Mouse (Mus musculus) testis, postnatal 10 days (tissue): ENCODE results near the gene Nup85.

Experiments
- DNase-seq: peaks from one replicate; pipeline ENCODE4 v3.0.0; 2021; ENCODE audit warnings: low spot score

Gene Nup85

DNA sequence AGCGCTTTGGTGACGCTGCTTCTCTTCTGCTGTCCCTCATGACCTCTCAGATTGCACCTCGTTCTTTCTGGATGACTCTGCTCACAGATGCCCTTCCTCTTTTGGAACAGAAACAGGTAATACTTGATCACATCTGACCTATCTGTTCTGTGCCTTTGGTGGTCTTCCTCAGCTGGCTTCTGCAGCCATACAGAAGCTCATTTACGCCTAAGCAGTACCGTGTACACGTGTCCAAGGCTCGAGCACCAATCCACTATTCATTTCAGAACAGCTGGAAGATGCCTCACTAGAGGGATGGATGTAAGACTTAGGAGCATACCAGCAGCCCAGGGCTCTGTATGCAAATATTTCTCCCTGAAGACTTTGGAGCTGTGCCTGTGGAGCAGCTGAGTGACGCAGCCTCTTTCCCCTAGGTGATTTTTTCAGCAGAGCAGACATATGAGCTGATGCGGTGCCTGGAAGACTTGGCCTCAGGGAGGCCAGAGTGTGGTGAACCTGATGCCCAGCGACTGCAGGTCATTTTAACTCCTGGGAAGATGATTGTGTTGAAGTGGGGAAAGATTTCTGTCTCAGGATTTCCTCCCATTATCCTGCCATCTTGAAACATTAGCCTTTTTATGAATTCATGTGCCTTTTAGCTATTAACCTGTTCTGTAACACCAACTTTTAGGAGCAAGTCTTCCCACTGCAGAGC is 18.8 kb downstream of the Nup85 start:
- no peak for DNase-seq

DNA sequence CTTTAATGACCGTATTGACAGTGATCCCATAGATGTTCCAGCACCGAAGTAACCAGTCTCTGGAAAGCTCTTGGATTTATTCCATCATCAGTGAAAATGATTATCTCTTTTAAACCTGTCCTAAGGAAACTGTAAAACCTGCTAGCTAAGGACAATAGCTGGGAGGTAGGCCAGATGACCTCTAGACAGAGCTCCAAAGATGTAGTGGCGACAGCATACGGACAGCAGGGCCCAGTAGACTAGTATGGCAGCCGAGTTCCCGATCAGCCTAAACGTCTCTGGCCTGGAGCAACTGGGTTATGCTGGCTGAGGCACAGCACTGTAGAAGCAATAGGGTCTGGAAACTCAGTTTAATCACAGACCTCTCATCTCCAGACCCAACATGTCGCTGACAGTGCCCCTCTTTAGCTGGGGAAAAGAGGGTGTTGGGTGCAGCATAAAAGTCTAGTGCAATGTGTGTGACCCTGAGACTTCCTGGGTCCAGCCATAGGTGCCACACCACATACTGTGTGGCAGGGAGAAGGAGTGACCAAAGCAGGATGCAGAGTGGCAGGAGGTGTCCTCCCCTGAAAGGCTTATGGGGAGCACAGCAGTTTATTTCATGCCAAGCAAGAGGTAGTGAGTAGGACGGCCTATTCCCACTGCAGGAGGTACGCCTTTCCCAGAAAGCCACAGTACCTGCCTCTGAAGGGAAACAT is 20.3 kb downstream of the Nup85 start:
- no peak for DNase-seq

DNA sequence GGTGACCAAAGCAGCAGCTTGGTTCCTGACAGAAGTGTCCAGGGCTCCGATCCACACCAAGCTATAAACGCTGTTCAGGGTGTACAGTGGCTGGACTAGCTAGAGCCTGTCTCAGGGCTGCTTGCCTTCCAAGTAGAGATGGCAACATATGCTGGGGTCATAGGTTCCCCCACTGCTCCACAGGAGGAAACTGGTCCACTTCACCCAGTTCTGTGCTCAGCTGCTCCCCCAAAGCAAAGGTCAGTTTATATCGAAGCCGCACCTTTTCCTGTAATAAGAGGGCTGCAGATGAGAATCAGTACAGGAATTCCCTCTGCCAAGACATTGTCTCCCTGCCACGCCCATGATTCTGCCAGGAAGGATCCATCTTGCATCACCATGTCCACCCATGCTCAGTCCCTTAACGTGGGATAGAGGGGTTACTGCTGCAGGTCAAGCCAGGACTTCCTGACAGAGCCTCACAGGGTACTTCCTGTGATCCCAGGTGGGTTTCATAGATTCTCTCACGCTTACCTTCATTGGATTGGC is 21.4 kb downstream of the Nup85 start:
- DNase-seq: no peak

- no peak for DNase-seq
These were observed 22.2 kb downstream of the Nup85 start for GRCm38 (mm10) chr11:115586403-115586802.

- no peak for DNase-seq
These were observed 23.8 kb downstream of the Nup85 start for GRCm38 (mm10) chr11:115587984-115588383.

- DNase-seq: no peak
These were observed 26.4 kb downstream of the Nup85 start for GRCm38 (mm10) chr11:115590526-115591075.

DNA sequence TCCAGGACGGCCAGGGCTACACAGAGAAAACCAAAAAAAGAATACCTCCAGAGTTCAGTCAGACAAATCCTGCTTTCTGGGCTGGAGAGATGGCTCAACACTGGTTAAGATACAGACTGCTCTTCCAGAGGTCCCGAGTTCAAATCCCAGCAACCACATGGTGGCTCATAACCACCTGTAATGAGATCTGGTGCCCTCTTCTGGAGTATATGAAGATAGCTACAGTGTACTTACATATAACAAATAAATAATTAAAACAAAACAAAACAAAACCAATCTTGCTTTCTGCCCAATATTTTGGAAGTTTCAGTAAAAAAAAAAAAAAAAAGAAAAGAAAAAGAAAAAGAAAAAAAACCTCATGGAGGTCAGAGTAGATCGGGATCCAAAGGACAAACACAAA is 31.0 kb downstream of the Nup85 start:
- no peak for DNase-seq

DNA sequence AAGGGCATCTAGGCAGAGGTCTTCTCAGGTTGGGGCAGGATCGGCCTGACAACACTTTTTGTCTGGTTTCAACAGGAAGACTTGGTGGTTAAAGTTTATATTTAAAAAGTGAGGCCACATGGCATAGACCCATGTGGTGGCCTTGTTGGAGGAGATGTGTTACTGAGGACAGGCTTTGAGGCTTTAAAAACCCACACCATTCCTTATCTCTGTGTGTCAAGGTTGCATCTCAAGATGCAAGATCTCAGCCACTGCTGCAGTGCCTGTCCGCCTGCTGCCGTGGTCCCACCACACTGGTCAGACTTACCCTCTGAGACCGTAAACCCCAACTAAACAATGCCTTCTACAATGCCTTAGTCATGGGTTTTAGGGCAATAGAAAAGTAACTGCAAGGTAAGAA is 34.1 kb downstream of the Nup85 start:
- no peak for DNase-seq

- DNase-seq: no peak
These were observed 35.5 kb downstream of the Nup85 start for GRCm38 (mm10) chr11:115599722-115600121.

DNA sequence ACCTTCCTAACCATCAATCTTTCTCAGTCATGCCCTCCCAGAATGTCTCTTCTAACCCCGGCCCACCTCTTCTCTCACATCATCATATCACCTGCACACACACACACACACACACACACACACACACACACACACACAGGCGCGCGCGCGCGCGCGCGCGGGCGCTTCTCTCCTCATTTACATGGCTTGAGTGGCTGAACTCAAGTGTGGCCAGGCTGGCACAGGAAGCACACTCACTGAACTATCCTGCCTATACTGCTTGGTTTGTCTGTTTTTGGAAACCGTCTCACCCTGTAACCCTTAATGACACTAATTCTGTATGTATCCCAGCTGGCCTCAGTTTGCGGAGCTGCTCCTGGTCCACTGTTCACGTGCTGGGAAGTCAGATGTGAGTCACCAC is 36.5 kb downstream of the Nup85 start:
- no peak for DNase-seq

DNA sequence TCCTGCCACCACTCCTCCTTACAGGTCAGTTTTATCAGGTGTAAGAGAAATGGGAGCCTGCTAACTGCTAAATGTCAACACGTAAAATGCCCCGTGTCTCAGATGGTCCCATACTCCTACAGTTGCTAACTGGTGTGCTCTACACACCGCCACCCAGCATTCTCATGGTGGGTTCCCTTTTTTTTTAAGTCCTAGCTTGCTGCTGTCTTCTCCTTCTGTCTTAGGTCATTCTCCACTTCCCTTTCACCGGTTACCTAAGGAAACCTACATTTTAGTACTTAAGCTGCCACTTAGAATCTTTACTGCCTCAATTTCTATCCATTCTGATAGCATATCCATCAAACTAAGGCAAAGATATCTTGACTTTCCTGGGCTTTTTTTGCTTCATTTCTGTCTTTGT is 36.9 kb downstream of the Nup85 start:
- no peak for DNase-seq

- no peak for DNase-seq
These were observed 38.9 kb downstream of the Nup85 start for GRCm38 (mm10) chr11:115603128-115603475.

DNA sequence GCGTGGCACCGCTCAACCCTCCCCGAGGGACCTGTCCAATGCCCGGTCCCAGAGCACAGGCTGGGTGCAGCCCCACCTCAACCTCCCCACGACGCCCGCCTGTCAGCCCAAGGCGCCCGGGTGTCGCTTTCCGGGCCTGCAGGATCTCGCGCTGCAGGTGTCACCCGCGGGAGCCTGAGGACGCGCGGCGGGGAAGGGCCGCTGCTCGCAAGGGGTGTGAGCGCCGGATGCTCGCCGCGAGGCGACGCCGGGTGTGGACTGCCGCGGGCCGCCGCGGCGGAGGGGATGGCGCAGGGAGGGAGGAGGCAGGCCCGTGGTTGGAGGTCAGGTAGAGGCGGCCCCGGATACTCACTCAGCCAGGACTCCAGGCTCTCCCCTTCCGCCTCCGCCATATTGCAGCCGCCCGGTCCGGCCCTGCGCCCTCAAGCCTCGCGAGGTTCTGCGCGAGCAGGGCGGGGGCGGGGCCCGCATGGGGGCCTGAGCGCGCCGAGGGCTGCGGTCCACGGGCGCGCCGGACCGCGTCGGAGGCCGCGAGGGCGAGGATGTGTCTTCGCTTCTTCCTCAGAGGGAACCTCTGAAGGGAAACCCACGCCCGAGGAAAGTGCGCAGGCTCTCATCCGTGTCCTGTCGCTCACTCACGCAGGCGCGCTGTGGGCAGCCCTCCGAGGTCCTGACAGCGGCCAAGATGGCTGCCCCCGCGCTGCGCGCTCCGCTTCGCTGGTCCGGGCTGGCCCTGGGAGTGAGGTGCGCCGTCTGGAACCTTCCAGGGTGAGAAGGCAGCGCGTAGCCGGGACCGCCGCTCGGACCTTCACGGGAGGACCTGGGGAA is 39.5 kb downstream of the Nup85 start, which contains the start of the genes Mrps7 and Gga3:
Gene Mrps7 (plus strand): TSS at position 450 of the 828 bp plus-strand sequence.
Gene Gga3 (minus strand): TSS at position 576 of the 828 bp plus-strand sequence.
- peak; percentile 96 for DNase-seq

DNA sequence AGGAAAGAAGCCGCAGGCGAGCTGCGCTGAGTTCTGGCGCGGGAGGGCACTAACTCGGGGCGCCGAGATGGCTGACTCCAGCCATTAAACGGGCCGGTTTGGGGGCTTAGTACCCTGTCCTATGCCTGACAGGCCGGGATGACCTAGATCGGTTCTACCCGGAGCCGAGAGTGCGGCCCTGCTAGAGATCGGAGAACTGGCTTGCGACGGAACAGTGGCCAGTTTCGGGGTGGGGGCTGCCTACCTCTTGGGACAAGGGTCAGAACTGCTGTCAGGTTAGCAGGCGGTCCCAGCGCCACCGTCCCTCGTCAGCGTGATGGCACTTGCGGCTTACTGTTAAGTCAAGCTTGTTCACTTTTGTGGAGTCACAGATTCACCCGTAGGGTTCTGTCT is 40.1 kb downstream of the Nup85 start:
- DNase-seq: peak; percentile 67

GRCm38 (mm10) chr11:115606733-115607132 is 42.5 kb downstream of the Nup85 start:
- no peak for DNase-seq

DNA sequence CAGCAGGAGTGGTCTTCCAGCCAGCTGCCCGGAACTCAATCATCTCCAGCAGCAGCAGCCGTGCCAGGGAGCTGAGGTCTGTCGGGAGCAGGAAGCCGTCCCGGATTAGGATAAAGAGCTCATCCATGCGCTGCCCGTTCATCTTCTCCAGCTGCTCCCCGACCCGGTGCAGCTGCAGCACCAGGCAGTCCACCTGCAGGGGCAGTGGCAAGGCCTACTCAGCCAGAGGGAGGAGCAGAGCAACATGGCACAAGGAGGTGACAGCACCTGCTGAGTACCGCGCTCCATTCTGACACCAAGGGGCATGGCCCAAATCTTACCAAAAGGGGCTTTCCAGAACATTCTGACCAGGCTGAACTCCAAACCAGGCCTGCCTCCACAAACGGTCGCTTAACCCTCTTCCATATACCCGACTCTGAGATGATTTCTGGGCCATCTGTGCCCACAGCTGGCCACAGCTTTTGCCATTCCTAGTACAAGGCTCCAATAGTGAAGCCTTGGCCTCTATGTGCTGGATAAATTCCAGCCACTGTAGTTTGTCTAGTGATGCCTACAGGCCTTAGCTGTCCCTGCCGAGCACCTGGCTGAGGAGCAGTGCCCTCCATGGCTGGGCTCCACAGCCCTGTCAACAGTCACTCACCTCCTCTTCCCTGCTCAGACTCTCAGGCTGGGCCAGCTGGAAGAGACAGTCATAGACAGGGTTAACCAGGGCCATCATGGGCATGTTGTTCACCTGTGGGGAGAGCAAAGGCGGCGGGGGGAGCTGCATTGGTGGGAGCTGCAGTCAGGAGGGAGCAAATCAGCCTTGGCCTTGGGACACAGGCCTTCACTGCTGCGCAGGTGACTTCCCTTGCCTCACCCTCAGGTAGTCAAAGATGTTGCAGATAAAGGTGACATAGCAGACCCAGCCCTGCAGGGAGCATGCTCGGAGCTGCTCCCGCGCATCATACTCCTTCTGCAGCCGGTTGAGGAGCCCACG is 44.5 kb downstream of the Nup85 start:
- DNase-seq: no peak

- no peak for DNase-seq
These were observed 45.3 kb downstream of the Nup85 start for GRCm38 (mm10) chr11:115609576-115609975.

DNA sequence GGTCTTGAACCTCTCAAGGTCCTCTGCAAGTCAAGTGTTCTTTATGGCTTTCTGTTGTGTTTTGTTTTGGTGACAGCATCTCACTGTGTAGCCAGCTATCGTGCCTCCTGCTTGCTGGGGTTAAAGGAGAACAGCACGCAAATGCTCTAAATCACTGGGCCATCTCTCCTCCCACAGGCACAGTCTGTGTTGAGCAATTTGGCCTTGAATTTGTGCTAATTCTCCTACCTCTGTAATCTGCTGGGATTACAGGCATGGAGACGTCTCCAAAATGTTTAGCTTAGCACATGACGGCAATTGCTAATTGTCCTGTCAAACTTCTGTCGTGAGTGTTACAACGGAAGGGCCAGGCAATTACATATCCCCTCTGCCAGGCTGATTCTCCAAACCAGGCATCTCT is 46.9 kb downstream of the Nup85 start:
- DNase-seq: no peak

- DNase-seq: peak; percentile 93
These were observed 47.8 kb downstream of the Nup85 start for GRCm38 (mm10) chr11:115612059-115612409.

DNA sequence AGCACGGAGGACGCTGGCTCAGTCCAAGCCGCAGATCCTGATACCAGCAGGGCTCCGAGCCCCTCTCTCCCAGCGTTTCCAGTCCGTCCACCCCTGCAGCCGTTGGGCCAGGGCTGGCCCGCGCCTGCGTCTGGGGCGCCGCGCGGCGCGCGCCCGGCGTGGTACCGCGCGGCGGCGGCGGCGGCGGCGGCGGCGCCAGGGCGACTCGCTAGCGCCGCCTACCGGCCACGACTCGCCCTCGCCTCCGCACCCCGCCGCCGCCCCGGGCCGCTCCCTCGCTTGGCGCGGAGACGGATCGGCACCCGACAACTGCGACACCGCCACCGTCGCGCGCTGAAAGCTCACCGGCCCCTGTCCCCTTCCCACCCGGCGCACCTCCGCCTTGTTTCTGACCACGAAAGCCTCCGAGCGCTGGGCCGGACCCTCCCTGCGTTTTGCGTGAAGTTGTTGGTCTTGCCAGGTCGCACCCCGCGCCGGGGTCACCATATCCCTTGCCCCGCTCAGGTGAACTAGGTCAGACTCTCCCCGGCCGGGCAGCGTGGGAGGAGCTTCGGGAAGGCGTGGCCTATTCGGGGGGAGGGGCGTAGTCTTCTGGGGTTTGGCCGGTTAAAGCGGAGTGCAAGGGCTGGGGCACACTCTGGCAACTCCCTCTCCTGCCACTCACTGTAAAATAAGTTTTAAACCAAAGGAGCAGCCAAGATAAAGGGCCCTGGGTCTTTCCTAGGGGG is 48.3 kb downstream of the Nup85 start, which contains the start of gene Mif4gd:
Gene Mif4gd (minus strand): TSS at position 560 of the 728 bp plus-strand sequence.
- peak; percentile 97 for DNase-seq
